Mouse (Mus musculus): Measurements from ENCODE around the gene Patl1. TPM values are rescaled to one million over a fixed set of nuclear protein-coding genes. Genes with fewer than 3 reads are reported as not detected.
"Not testable (repeated sequence)": the region's sequence is repeated elsewhere in the genome, so short reads cannot be mapped to it uniquely, and the experiment has no call there.

Patl1 gene
- polyA plus RNA-seq, 1 experiment from 2014 or later: 39.7 TPM

DNA sequence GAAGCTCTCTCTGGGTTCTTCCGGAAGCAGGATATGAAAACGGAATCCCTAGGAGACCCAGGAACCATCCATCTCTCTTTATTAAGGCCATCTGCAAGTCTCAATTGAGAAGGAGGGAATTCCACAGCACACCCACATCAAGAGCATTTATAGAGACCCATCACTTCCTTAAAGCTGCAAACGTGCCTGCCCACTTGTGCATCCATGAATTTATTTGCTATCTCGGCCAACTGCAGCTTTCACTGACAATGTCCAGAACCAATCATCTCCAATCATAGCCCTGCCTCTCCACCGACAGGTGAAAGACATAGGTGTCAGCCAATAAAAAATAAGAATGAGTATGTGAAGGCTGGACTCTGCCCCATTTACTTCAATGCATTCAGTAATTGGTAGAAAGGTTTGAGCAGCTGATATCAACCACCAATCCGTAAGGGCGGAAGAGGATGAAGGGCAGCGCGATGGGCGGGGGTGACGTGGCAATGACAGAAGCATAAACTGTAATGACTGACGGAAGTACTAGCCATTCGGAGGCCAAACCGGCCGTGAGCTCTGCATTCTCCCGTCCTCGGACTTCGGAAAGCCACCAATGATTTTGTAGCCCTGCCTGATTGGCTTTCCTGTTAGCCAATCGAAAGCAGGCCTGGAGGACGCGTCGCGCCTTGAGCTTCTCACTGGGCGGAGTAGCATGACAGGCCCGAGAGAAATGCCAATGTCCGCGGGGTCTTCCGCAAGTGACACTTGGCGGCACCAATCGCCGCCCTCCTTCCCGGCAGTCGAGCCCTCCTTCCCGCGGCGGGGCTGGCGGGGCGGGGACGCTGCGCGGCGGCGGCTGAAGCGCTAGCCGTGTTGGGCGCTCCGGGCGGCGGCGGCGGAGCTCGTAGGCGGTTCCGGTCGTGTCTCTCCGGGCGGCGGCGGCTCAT is 53.1 kb downstream of the Patl1 start, which contains the start of gene Osbp:
Gene Osbp (plus strand): TSS at position 919 of the 920 bp plus-strand sequence.
- no peak for TF ChIP-seq CTCF (IDR thresholded peaks at IDR 0.05)
- in situ Hi-C loops (cut with MboI; ENCODE audit: low pct_unique_long_range_greater_than_20kb): no loop called here
- DNase-seq (ENCODE audit: low read depth, low spot score) (peak; percentile 100), ATAC-seq (peak; percentile 96)
- no peaks in the 10 kb centered on the region for H3K27me3 ChIP-seq
- CTCF ChIA-PET: interaction anchor here (0.7 to 2.6 kb wide), 9 partner anchors 9 to 43 kb away, joined by 3 to 13 read pairs (median 3); no protein-coding TSS in a partner anchor
- POLR2A ChIA-PET: interaction anchor here (0.5 to 1.6 kb wide), 6 partner anchors 11 to 158 kb away, joined by 3 to 8 read pairs (median 4); partner anchors contain the start of gene Patl1

DNA sequence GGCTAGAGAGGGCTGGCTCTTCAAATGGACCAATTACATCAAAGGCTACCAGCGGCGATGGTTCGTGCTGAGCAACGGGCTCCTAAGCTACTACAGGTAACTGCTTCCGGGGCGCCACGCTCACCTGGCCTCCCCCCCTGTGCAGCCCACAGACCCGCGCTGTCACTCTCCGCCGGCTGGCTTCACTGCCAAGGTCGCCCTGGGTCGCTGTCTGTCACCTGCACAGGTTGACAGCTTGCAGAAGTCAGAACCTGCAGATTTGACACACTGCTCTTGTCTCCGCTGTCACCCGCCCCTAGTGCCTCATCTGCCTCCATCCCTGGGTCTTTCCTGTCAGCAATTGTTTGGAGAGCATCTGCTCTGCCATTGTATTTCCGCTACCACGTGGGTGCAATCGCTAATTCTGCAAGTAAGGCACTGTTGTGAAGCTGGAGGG is 54.0 kb downstream of the Patl1 start:
- CTCF ChIA-PET: interaction anchor here (0.7 to 1.0 kb wide), 2 partner anchors 9 to 45 kb away, joined by 3 to 5 read pairs; no protein-coding TSS in a partner anchor
- ATAC-seq (no peak), DNase-seq (ENCODE audit: low read depth, low spot score) (no peak)
- in situ Hi-C loops (cut with MboI; ENCODE audit: low pct_unique_long_range_greater_than_20kb): no loop called here
- TF ChIP-seq CTCF (IDR thresholded peaks at IDR 0.05): no peak
- POLR2A ChIA-PET: interaction anchor here (1.4 to 1.6 kb wide), 3 partner anchors 11 to 40 kb away, joined by 5 to 8 read pairs (median 6); no protein-coding TSS in a partner anchor
- H3K27me3 ChIP-seq: no peaks in the 10 kb centered on the region

DNA sequence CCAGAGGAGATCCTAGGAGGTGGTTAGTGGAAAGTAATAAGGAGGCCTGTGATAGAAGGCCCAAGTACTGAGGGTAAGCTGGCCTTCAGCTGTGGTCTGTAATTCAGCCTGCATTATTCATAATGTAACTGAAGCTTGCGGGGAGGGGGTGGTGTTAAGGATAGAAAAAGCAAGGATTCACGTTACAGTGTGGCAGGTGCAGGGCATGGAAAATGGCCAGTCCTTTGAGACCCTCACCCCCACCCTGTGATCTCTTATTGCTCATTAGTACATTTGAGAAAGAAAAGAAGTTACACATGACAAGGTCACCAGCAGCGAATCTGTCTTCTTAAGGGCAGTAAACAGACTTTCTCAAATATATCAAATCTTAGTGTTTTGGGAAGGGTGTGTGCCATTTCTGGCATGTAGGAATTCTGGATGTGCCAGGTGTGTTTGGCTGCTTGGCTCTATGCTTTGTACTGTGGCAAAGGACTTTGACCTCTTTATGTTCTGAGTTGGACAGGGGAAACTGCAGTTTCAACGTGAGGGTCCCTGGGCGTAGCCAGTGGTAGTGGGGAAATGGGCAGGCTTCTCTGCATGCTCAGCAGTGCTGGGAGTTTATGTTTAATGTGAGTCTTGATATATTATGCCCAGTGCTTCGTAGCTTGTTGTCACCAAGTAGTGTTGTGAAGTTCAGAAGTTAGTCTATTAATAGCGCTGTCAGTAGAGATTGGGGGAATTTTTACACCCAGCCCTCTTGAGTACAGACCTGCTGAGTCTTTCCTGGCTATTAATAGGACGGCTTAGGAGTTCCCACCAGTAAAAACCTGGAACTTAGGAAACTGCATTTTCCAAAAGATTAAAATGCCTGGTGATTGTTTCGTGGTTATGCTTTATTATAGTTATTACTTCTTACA is 57.2 kb downstream of the Patl1 start:
- ChIA-PET POLR2A (interaction anchor here (0.8 kb wide), 1 partner anchor 11 kb away, joined by 3 read pairs; no protein-coding TSS in a partner anchor), CTCF (interaction anchor here (0.9 to 4.0 kb wide), 9 partner anchors 8 to 48 kb away, joined by 3 to 29 read pairs (median 6); no protein-coding TSS in a partner anchor)
- no peak for ATAC-seq
- no peak for DNase-seq (ENCODE audit: low read depth, low spot score)
- in situ Hi-C loops (cut with MboI; ENCODE audit: low pct_unique_long_range_greater_than_20kb): no loop called here
- no peak for TF ChIP-seq CTCF (IDR thresholded peaks at IDR 0.05)
- no peaks in the 10 kb centered on the region for H3K27me3 ChIP-seq

DNA sequence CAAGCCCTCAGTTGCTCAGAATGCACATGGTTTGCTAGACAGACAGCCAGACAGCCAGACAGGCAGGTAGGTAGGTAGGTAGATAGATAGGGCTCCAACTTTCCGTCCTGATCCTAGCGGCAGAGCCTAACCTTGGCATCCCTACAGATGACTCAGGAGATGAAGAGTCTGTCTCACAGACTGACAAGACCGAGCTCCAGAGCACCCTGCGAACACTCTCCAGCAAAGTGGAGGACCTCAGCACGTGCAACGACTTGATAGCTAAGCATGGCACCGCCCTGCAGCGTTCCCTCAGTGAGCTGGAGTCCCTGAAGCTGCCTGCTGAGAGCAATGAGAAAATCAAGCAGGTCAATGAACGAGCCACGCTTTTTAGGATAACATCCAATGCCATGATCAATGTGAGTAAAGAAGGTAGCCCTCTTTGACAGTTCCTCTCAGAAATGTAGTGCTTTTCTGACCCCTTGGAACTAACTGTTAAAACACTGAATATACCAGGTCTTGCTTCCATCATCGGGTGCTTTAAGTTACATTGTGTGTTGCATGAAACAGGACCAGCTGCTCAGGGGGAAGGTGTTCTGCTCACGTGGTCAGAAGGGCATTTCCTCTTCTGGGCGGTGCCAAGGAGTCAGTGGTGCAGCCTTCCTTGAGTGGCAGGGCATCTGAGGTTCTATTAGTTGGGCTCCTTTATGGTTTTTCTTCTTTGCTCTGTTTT is 61.5 kb downstream of the Patl1 start:
- ChIA-PET POLR2A (no interaction called here), CTCF (interaction anchor here (0.9 to 1.9 kb wide), 5 partner anchors 10 to 157 kb away, joined by 3 to 5 read pairs (median 3); no protein-coding TSS in a partner anchor)
- ATAC-seq (no peak), DNase-seq (ENCODE audit: low read depth, low spot score) (no peak)
- TF ChIP-seq CTCF (IDR thresholded peaks at IDR 0.05): no peak
- H3K27me3 ChIP-seq: no peaks in the 10 kb centered on the region
- in situ Hi-C loops (cut with MboI; ENCODE audit: low pct_unique_long_range_greater_than_20kb): no loop called here

DNA sequence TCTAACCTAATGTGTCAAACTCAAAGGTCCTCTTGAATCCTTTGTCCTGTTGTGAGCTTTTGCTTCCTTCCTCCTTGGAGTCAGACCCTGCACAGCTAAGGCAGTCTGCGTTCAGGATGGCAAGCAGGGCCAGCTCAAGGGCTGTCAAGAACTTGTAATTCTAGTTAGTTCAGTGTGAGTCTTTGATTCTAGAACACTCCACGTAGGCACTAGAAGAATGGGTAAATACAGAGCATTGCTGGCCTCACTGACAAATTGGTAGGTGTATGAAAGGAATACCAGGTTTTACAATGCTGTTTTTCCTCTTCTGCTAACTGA is 62.0 kb downstream of the Patl1 start:
- ChIA-PET POLR2A (no interaction called here), CTCF (interaction anchor here (0.9 to 1.9 kb wide), 6 partner anchors 7 to 158 kb away, joined by 3 to 5 read pairs (median 4); no protein-coding TSS in a partner anchor)
- in situ Hi-C loops (cut with MboI; ENCODE audit: low pct_unique_long_range_greater_than_20kb): no loop called here
- TF ChIP-seq CTCF (IDR thresholded peaks at IDR 0.05): no peak
- DNase-seq (ENCODE audit: low read depth, low spot score) (no peak), ATAC-seq (no peak)
- no peaks in the 10 kb centered on the region for H3K27me3 ChIP-seq

DNA sequence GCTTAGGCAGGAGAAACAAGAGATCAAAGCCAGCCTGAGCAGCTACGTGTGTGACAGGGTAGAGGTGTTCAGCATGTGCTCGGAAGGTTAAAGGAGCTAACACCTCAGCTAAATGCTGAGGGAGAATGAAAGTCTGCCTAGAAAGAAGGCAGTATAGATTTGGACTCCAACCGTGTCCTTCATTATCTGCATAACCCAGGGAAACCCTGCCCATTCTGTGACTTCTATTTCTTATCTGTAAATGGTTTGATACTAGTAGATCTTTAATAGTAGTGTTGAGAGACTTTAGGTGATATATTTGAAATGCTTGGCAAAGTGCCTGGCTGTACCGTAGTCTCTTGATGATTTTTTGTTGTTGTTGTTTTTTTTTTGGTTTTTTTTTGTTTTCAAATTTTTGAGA is 63.5 kb downstream of the Patl1 start:
- in situ Hi-C loops (cut with MboI; ENCODE audit: low pct_unique_long_range_greater_than_20kb): no loop called here
- ATAC-seq (no peak), DNase-seq (ENCODE audit: low read depth, low spot score) (no peak)
- no peak for TF ChIP-seq CTCF (IDR thresholded peaks at IDR 0.05)
- no peaks in the 10 kb centered on the region for H3K27me3 ChIP-seq
- POLR2A ChIA-PET: interaction anchor here (3.0 kb wide), 1 partner anchor 10 kb away, joined by 8 read pairs; the partner anchor contains the start of gene Osbp
- CTCF ChIA-PET: interaction anchor here (1.0 to 2.7 kb wide), 6 partner anchors 9 to 63 kb away, joined by 3 to 9 read pairs (median 4); no protein-coding TSS in a partner anchor

DNA sequence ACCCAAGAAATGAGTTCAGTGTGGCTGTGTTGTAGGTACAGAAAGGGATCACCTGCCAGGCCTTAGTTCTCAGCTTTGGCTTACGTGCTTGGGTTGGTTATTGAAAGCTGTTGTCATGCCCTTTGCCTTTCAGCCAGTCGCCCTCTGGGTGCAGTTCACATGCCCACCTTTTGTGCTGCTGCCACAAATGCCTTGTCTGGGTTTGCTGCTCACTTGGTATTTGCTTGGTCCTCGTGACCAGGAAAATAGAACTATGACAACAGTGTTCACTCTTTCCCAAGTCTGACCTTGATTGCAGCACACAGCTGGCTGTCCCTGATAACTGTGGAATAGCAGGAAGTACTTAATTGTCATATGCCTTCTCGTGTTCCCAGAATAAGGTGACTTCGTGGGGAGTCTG is 65.2 kb downstream of the Patl1 start:
- POLR2A ChIA-PET: interaction anchor here (1.0 to 3.0 kb wide), 3 partner anchors 11 to 25 kb away, joined by 3 to 8 read pairs (median 5); partner anchors contain the start of gene Osbp
- no peaks in the 10 kb centered on the region for H3K27me3 ChIP-seq
- in situ Hi-C loops (cut with MboI; ENCODE audit: low pct_unique_long_range_greater_than_20kb): no loop called here
- DNase-seq (ENCODE audit: low read depth, low spot score) (no peak), ATAC-seq (peak; percentile 95)
- no peak for TF ChIP-seq CTCF (IDR thresholded peaks at IDR 0.05)
- CTCF ChIA-PET: interaction anchor here (2.7 to 2.9 kb wide), 2 partner anchors 9 to 24 kb away, joined by 9 to 14 read pairs; no protein-coding TSS in a partner anchor

DNA sequence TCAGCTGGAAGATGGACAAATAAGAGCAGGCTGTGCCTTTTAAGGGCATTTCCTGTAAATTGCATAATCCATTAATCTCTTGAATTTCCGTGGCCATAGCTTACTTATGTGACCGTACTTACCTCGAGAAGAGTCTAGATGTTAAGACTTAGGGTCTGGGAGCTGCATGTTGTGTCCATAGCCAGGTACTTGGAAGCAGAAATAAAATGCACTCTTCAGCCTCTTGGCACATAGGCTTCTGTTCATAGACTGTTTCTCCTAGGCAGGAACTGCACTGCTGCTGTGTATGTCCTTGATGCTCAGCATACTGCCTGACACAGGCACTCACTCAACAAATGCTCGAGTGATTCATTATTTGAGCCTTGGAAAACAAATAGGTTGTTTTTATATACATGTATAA is 68.3 kb downstream of the Patl1 start:
- no peak for TF ChIP-seq CTCF (IDR thresholded peaks at IDR 0.05)
- POLR2A ChIA-PET: interaction anchor here (0.7 to 1.1 kb wide), 3 partner anchors 12 to 1066 kb away, joined by 3 to 5 read pairs (median 3); no protein-coding TSS in a partner anchor
- no peak for ATAC-seq

DNA sequence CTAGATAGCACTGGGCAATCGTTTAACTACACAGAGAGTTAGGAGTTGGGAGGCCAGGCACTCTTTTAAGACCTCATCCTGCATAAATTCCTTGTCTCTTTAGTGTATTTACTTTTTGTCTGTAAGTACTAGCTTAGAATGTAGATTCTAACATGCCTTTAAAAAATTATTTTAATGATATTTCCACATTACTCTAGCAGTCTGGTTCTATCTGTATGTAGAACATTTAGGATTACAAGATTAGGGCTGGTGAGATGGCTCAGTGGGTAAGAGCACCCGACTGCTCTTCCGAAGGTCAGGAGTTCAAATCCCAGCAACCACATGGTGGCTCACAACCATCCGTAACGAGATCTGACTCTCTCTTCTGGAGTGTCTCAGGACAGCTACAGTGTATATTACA is 72.4 kb downstream of the Patl1 start:
- CTCF ChIA-PET: interaction anchor here (1.7 to 1.8 kb wide), 2 partner anchors 9 to 24 kb away, joined by 3 to 5 read pairs; no protein-coding TSS in a partner anchor
- H3K27me3 ChIP-seq; DNase-seq (ENCODE audit: low read depth, low spot score); in situ Hi-C loops (cut with MboI; ENCODE audit: low pct_unique_long_range_greater_than_20kb); POLR2A ChIA-PET; ATAC-seq: not testable (repeated sequence)

More for the DNA sequence above, 68.3 kb downstream of the Patl1 start:
- CTCF ChIA-PET: interaction anchor here (1.1 to 4.4 kb wide), 4 partner anchors 9 to 43 kb away, joined by 3 to 29 read pairs (median 6); no protein-coding TSS in a partner anchor
- in situ Hi-C loops (cut with MboI; ENCODE audit: low pct_unique_long_range_greater_than_20kb): no loop called here
- no peaks in the 10 kb centered on the region for H3K27me3 ChIP-seq
- no peak for DNase-seq (ENCODE audit: low read depth, low spot score)
